Mouse (Mus musculus) heart, embryonic 13.5 days (tissue): Measurements from ENCODE around the gene Kctd13. TPM values are rescaled to one million over a fixed set of nuclear protein-coding genes. Genes with fewer than 3 reads are reported as not detected.
"Not testable (repeated sequence)": the region's sequence is repeated elsewhere in the genome, so short reads cannot be mapped to it uniquely, and the experiment has no call there.

Source experiments
- ATAC-seq: fragments of 200-750 bp; cut with Nextera tagmentation; 2 replicates; pipeline ENCODE4 v1.8.0; 2017; ENCODE audit warnings: moderate TSS enrichment; ENCODE audit not compliant: insufficient number of reproducible peaks, low FRiP score, low TSS enrichment; ENCODE audit errors: extremely low read depth
- H3K27ac ChIP-seq: fragments of 300-500 bp; sonication (generic); replicated peaks from 2 replicates; pipeline ENCODE4 v1.5.1; 2015; ENCODE audit warnings: moderate library complexity, mild to moderate bottlenecking, inconsistent platforms
- H3K27me3 ChIP-seq: fragments of 300-500 bp; sonication (generic); replicated peaks from 2 replicates; pipeline ENCODE4 v1.6.1; 2015; ENCODE audit warnings: mild to moderate bottlenecking, inconsistent platforms
- H3K36me3 ChIP-seq: fragments of 300-500 bp; sonication (generic); 2 replicates; pipeline ENCODE4 v1.6.1; 2015; ENCODE audit warnings: mild to moderate bottlenecking, inconsistent platforms
- H3K4me1 ChIP-seq: fragments of 300-500 bp; sonication (generic); 2 replicates; pipeline ENCODE4 v1.6.1; 2015; ENCODE audit warnings: inconsistent platforms
- H3K4me2 ChIP-seq: fragments of 300-500 bp; sonication (generic); 2 replicates; pipeline ENCODE4 v1.6.1; 2015; ENCODE audit warnings: inconsistent platforms, mild to moderate bottlenecking, moderate library complexity
- H3K4me3 ChIP-seq: fragments of 300-500 bp; sonication (generic); 2 replicates; pipeline ENCODE4 v1.5.1; 2015; ENCODE audit warnings: moderate library complexity, mild to moderate bottlenecking, inconsistent platforms
- H3K9ac ChIP-seq: fragments of 300-500 bp; sonication (generic); 2 replicates; pipeline ENCODE4 v1.6.1; 2015; ENCODE audit warnings: inconsistent platforms, mild to moderate bottlenecking, moderate library complexity
- H3K9me3 ChIP-seq: fragments of 300-500 bp; sonication (generic); 2 replicates; pipeline ENCODE4 v1.6.1; 2016; ENCODE audit warnings: inconsistent platforms
- WGBS: fragments of 180-500 bp; shearing (Covaris S2); methylation state at CpG from one replicate; pipeline ENCODE4 v1.1.7; 2015; ENCODE audit warnings: mixed read lengths; 5-methylcytosine and 5-hydroxymethylcytosine counted together
- polyA plus RNA-seq: library from polyadenylated mRNA; unstranded; fragments of >200 nt; fragmentation: Nextera tagmentation; extraction: Ambion mirVana; gene quantifications from 2 replicates; pipeline ENCODE4 v1.2.1, GENCODE M21; 2015

Gene Kctd13
- polyA plus RNA-seq: 13.1 and 14.0 TPM in 2 replicates

- H3K36me3 ChIP-seq: peaks cover 15% of the 10 kb centered on the region
- ATAC-seq: peak; percentile 94
- no peaks in the 10 kb centered on the region for H3K9me3 ChIP-seq
- H3K27ac ChIP-seq: peak within 1 kb of the TSS; percentile 67
- H3K4me3 ChIP-seq: peak within 1 kb of the TSS; percentile 76
- peak within 1 kb of the TSS; percentile 85 for H3K4me2 ChIP-seq
- 3% methylated on average over 56 of the region's 56 CpGs for WGBS
- H3K9ac ChIP-seq: peak within 1 kb of the TSS; percentile 90
- no peaks in the 10 kb centered on the region for H3K27me3 ChIP-seq
- H3K4me1 ChIP-seq: peaks cover 12% of the 10 kb centered on the region
These were observed at the start of gene Kctd13 for GRCm38 (mm10) chr7:126928384-126929037. Gene Kctd13, plus strand, starts transcription at chr7:126928879.

DNA sequence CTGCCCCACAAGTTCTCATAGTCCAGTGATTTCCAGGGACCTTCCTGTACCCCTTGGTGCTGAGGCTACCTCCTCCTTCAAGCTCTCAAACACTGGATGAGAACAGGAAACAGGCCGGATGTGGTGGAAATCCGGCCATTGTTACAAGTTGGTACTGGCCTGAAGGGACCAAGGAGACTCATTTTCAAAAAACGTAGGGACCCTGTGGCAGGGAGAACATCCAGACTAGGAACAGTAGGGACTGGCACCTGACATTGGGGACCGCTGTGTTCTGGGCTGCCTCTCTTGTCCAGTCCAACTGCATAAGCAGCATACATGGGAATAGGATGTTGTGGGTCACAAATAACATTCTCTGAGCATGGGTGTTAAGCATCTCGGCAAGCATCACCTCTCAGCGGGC, 47.6 kb upstream of the Kctd13 start:
- no peak for ATAC-seq
- H3K4me3 ChIP-seq: peak overlapping the region; percentile 93
- H3K36me3 ChIP-seq: peaks cover 48% of the 10 kb centered on the region
- peak overlapping the region; percentile 98 for H3K9ac ChIP-seq
- H3K27ac ChIP-seq: peak overlapping the region; percentile 98
- no peaks in the 10 kb centered on the region for H3K9me3 ChIP-seq
- H3K4me1 ChIP-seq: peaks cover 47% of the 10 kb centered on the region
- H3K27me3 ChIP-seq: no peaks in the 10 kb centered on the region
- H3K4me2 ChIP-seq: peak overlapping the region; percentile 100
- WGBS: 63% methylated on average over 6 of the region's 6 CpGs

DNA sequence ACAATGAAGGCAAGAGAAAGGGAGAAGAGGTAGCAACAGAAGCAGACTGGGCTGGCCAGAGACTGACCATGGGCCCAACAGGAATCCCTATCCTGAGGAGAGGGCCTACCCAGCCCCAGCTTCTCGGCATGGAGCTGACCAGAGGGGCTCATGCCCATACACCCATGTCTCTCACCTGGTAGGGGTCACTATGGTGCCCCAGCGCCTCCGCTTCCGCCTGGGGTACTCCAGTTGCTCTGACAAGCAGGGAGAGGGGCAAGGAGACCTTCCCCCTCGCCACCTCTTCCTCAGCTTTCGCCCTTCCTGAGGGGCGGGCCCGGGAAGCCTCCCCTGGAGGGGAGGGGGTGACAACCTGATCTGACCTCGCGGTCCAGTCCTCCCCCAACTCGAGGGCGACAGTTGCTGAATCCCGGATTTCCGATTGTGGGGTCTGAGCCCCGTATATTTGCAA, 44.9 kb upstream of the Kctd13 start:
- H3K4me1 ChIP-seq: peaks cover 47% of the 10 kb centered on the region
- H3K27me3 ChIP-seq: no peaks in the 10 kb centered on the region
- peak overlapping the region; percentile 100 for H3K4me2 ChIP-seq
- H3K27ac ChIP-seq: peak overlapping the region; percentile 98
- WGBS: under 1% methylated on average over 15 of the region's 15 CpGs
- peak overlapping the region; percentile 93 for H3K4me3 ChIP-seq
- H3K9me3 ChIP-seq: no peaks in the 10 kb centered on the region
- no peak for ATAC-seq
- peak overlapping the region; percentile 98 for H3K9ac ChIP-seq
- H3K36me3 ChIP-seq: peaks cover 21% of the 10 kb centered on the region

- Histone ChIP-seq H3K36me3 (peaks cover 13% of the 10 kb centered on the region), H3K4me2 (peak within 1 kb of the TSS; percentile 100), H3K4me3 (peak within 1 kb of the TSS; percentile 93), H3K27ac (peak within 1 kb of the TSS; percentile 98), H3K4me1 (peaks cover 47% of the 10 kb centered on the region), H3K9me3 (no peaks in the 10 kb centered on the region), H3K9ac (peak within 1 kb of the TSS; percentile 98), H3K27me3 (no peaks in the 10 kb centered on the region)
- ATAC-seq: peak; percentile 93
- under 1% methylated on average over 56 of the region's 56 CpGs for WGBS
These were observed 44.2 kb upstream of the Kctd13 start, which contains the start of gene Taok2 for GRCm38 (mm10) chr7:126884286-126885164. Gene Taok2, minus strand, starts transcription at chr7:126884703.

GRCm38 (mm10) chr7:126887281-126887680, 41.4 kb upstream of the Kctd13 start:
- Histone ChIP-seq H3K4me3 (no peak overlapping the region), H3K27ac (no peak overlapping the region), H3K9me3 (no peaks in the 10 kb centered on the region), H3K4me2 (no peak overlapping the region), H3K9ac (no peak overlapping the region), H3K36me3 (peaks cover 20% of the 10 kb centered on the region), H3K27me3 (no peaks in the 10 kb centered on the region), H3K4me1 (peaks cover 23% of the 10 kb centered on the region)
- 75% methylated on average over 5 of the region's 5 CpGs for WGBS
- ATAC-seq: no peak

DNA sequence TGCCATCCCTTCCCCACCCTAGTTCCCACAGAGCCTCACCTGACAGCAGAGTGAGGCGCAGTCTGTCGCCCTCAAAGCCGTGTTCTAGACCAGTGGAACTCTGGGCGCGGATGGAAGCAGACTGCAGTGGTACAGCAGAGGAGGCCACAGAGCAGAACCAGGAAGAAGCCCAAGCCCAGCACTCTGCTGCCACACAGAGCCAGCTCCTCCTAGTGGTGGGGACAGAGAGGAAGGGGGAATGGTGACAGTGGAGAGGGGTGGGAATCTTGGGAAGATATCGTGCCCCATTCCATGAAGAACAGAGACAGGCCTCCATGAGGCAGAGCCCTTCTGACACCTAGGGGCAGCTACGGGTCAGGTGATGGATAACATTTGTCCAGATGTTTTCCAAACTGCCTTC, 39.8 kb upstream of the Kctd13 start:
- no peaks in the 10 kb centered on the region for H3K9me3 ChIP-seq
- WGBS: 30% methylated on average over 7 of the region's 7 CpGs
- H3K27ac ChIP-seq: no peak overlapping the region
- H3K4me2 ChIP-seq: no peak overlapping the region
- H3K9ac ChIP-seq: no peak overlapping the region
- ATAC-seq: no peak
- no peak overlapping the region for H3K4me3 ChIP-seq
- H3K27me3 ChIP-seq: no peaks in the 10 kb centered on the region
- peaks cover 24% of the 10 kb centered on the region for H3K36me3 ChIP-seq
- peaks cover 8% of the 10 kb centered on the region for H3K4me1 ChIP-seq

- Histone ChIP-seq H3K9ac (peak overlapping the region; percentile 92; the same call in 1 of the 2 replicates), H3K27ac (peak overlapping the region; percentile 78), H3K36me3 (peaks cover 4% of the 10 kb centered on the region), H3K4me2 (peak overlapping the region; percentile 88), H3K27me3 (no peaks in the 10 kb centered on the region), H3K9me3 (no peaks in the 10 kb centered on the region), H3K4me1 (peaks cover 17% of the 10 kb centered on the region), H3K4me3 (no peak overlapping the region)
- 0 out of 2 replicates have a peak, but pooled peaks have one; percentile 26 for ATAC-seq
- 82% methylated on average over 5 of the region's 5 CpGs for WGBS
These were observed 31.8 kb upstream of the Kctd13 start for GRCm38 (mm10) chr7:126896912-126897311.

DNA sequence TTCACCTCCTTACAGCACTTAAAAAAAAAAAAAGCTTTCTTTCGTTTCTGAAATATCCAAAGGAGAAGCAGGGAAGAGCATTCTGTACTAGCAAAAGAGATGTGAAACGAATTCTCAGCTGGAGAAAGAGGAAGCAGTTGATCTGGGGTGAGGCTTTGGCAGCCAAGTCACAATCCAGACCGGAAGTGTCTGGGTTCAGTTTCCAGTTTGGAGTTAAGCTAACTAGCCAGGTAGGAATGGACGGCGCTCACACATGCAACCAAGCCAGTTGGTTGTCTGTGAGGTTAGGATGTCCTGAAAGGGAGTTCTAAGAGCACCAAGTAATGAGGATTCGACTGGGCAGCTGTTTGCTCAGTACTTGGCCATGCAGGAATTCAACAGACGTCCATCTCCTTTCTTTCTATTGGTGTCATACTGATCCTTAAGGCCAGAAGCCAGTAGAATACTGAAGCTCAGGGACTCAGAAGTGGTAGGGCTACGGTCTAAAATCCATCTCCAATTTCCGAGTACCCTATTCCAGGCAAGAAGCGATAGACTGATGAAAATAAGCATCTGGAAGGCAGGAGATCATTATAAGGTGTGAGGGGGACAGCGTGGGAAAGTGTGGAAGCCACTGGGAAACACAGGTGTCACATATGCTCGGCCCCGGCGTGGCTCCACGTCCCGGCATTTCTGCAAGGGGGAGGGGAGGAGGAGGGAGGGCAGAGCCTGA, 31.1 kb upstream of the Kctd13 start:
- Histone ChIP-seq H3K27ac (peak overlapping the region; percentile 78), H3K4me1 (peaks cover 17% of the 10 kb centered on the region), H3K9ac (peak overlapping the region; percentile 92), H3K4me3 (peak overlapping the region; percentile 75), H3K4me2 (peak overlapping the region; percentile 88), H3K36me3 (0 out of 2 replicates have a peak, but pooled peaks cover 3% of the 10 kb centered on the region), H3K9me3 (no peaks in the 10 kb centered on the region), H3K27me3 (no peaks in the 10 kb centered on the region)
- WGBS: 19% methylated on average over 16 of the region's 16 CpGs
- no peak for ATAC-seq

DNA sequence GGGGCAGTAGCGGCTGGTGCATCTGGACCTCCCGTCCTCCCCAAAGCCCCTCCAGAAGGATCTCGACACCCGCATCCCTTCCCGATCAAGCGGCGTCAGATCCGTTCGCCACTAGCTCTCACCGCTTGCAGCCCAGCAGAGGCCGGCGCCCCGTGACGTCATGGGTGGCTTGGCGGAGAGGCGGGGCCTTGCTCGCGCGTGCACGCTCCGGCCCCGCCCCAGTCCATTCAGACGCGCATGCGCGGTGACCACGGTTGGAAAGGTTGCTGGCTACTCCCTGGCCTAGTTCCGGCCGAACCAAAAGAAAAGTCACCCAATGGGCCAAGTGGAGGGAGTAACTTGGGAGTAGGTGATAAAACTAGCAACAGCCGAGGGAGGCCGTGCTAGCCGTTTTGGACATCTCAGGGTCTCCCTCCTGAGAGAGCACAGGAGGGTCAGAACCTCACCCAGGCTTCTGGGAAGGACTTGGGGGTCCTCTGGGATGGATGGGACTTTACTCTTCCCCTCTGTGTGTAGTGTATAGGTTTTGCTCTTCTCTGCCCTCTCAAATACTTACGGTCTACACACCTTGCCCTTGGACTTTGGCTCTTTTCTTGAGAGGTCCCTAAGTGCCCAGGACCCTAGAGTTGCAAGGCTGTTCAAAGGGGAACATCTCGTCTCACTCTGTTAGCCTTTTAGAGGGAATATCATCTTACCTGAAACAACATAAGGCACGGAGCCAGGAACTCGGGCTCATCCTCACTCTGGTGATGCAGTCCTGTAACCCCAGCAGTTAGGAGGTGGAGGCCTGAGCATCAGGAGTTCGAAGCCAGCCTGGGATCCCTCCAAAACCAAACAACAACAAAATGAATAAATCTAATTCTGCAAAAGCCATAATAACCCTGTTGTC, 30.3 kb upstream of the Kctd13 start:
- WGBS: 10% methylated on average over 37 of the region's 37 CpGs
- peak overlapping the region; percentile 78 for H3K27ac ChIP-seq
- peak; percentile 95 for ATAC-seq
- peak overlapping the region; percentile 88 for H3K4me2 ChIP-seq
- H3K4me3 ChIP-seq: peak overlapping the region; percentile 75
- H3K36me3 ChIP-seq: no peaks in the 10 kb centered on the region
- peaks cover 17% of the 10 kb centered on the region for H3K4me1 ChIP-seq
- no peaks in the 10 kb centered on the region for H3K27me3 ChIP-seq
- no peaks in the 10 kb centered on the region for H3K9me3 ChIP-seq
- peak overlapping the region; percentile 92 for H3K9ac ChIP-seq

- not testable (repeated sequence) for ATAC-seq, H3K9ac ChIP-seq
These were observed 28.9 kb upstream of the Kctd13 start for GRCm38 (mm10) chr7:126899781-126900180.

More at GRCm38 (mm10) chr7:126899781-126900180, 28.9 kb upstream of the Kctd13 start:
- not testable (repeated sequence) for H3K36me3 ChIP-seq, H3K27me3 ChIP-seq, H3K9me3 ChIP-seq, H3K4me2 ChIP-seq, H3K27ac ChIP-seq, H3K4me3 ChIP-seq
- WGBS: 78% methylated on average over 8 of the region's 9 CpGs
- peaks cover 17% of the 10 kb centered on the region for H3K4me1 ChIP-seq
